Mouse (Mus musculus) testis, adult 2 months (tissue): ENCODE data around the gene Slx4. TPM values are rescaled to one million over a fixed set of nuclear protein-coding genes. Genes with fewer than 3 reads are reported as not detected.
"Not testable (repeated sequence)": the region's sequence is repeated elsewhere in the genome, so short reads cannot be mapped to it uniquely, and the experiment has no call there.

ENCODE experiments used
- H3K27ac ChIP-seq: fragments of 200-500 bp; 2 replicates; pipeline ENCODE4 v1.5.1; 2012; ENCODE audit warnings: low read depth, low read length; ENCODE audit not compliant: control insufficient read depth, insufficient read depth
- H3K27me3 ChIP-seq: fragments of 200-500 bp; 2 replicates; pipeline ENCODE4 v1.6.1; 2012; ENCODE audit warnings: mild to moderate bottlenecking, low read length, moderate library complexity; ENCODE audit not compliant: control insufficient read depth, insufficient read depth
- H3K36me3 ChIP-seq: fragments of 200-500 bp; 2 replicates; pipeline ENCODE4 v1.6.1; 2012; ENCODE audit warnings: mild to moderate bottlenecking, low read length; ENCODE audit not compliant: control insufficient read depth, insufficient read depth
- H3K4me1 ChIP-seq: fragments of 200-500 bp; 2 replicates; pipeline ENCODE4 v1.6.1; 2012; ENCODE audit warnings: low read length; ENCODE audit not compliant: control insufficient read depth, insufficient read depth
- H3K4me3 ChIP-seq: fragments of 200-500 bp; 2 replicates; pipeline ENCODE4 v1.5.1; 2012; ENCODE audit warnings: low read depth, mild to moderate bottlenecking, low read length, moderate library complexity, mixed read lengths; ENCODE audit not compliant: control insufficient read depth
- CTCF ChIP-seq: fragments of 200-500 bp; IDR thresholded peaks from 2 replicates; pipeline ENCODE4 v1.5.1; 2012; ENCODE audit warnings: low read depth, mild to moderate bottlenecking, inconsistent platforms, low read length, moderate library complexity; ENCODE audit not compliant: control insufficient read depth, insufficient read depth, insufficient replicate concordance
- POLR2A ChIP-seq: fragments of 200-500 bp; IDR thresholded peaks from 2 replicates; pipeline ENCODE4 v1.6.1; 2012; ENCODE audit warnings: low read depth, mild to moderate bottlenecking, inconsistent platforms, low read length, moderate library complexity; ENCODE audit not compliant: control insufficient read depth
- polyA plus RNA-seq: library from polyadenylated mRNA; depleted of rRNA; stranded (reverse); fragments of >200 nt; gene quantifications from 2 replicates; pipeline ENCODE4 v1.2.3, GENCODE M21; 2012

The Slx4 gene
- polyA plus RNA-seq, 1 experiment, result 175 TPM

GRCm38 (mm10) chr16:4029371-4029841 lies 25.8 kb upstream of the Slx4 start:
- H3K4me3 ChIP-seq, result no peak overlapping the region
- no peaks in the 10 kb centered on the region for H3K4me1 ChIP-seq
- H3K36me3 ChIP-seq, result no peaks in the 10 kb centered on the region
- no peak overlapping the region for H3K27ac ChIP-seq
- no peaks in the 10 kb centered on the region for H3K27me3 ChIP-seq
- TF ChIP-seq POLR2A (no peak), CTCF (no peak)

- TF ChIP-seq POLR2A, result no peak
- TF ChIP-seq CTCF, result no peak
- Histone ChIP-seq H3K4me3 (no peak overlapping the region), H3K36me3 (no peaks in the 10 kb centered on the region), H3K27ac (no peak overlapping the region), H3K27me3 (no peaks in the 10 kb centered on the region), H3K4me1 (no peaks in the 10 kb centered on the region)
Observed at GRCm38 (mm10) chr16:4027211-4027610, 23.6 kb upstream of the Slx4 start.

- TF ChIP-seq POLR2A, result no peak
- TF ChIP-seq CTCF, result no peak
Observed at GRCm38 (mm10) chr16:4026672-4027071, 23.1 kb upstream of the Slx4 start.

GRCm38 (mm10) chr16:4022719-4023118 lies 19.1 kb upstream of the Slx4 start:
- no peak overlapping the region for H3K4me3 ChIP-seq
- no peak overlapping the region for H3K27ac ChIP-seq
- H3K27me3 ChIP-seq, result no peaks in the 10 kb centered on the region
- H3K4me1 ChIP-seq, result no peaks in the 10 kb centered on the region
- TF ChIP-seq POLR2A (no peak), CTCF (no peak)
- no peaks in the 10 kb centered on the region for H3K36me3 ChIP-seq

More at GRCm38 (mm10) chr16:4026672-4027071, 23.1 kb upstream of the Slx4 start:
- Histone ChIP-seq H3K36me3 (no peaks in the 10 kb centered on the region), H3K27me3 (no peaks in the 10 kb centered on the region), H3K27ac (no peak overlapping the region), H3K4me3 (no peak overlapping the region), H3K4me1 (no peaks in the 10 kb centered on the region)

- Histone ChIP-seq H3K4me1 (no peaks in the 10 kb centered on the region), H3K27me3 (no peaks in the 10 kb centered on the region), H3K36me3 (no peaks in the 10 kb centered on the region), H3K4me3 (no peak overlapping the region), H3K27ac (no peak overlapping the region)
- TF ChIP-seq CTCF (no peak), POLR2A (no peak)
Observed at GRCm38 (mm10) chr16:4021241-4021640, 17.7 kb upstream of the Slx4 start.

GRCm38 (mm10) chr16:4017466-4017865 lies 13.9 kb upstream of the Slx4 start:
- not testable (repeated sequence) for H3K27ac ChIP-seq, H3K36me3 ChIP-seq, H3K4me3 ChIP-seq, H3K27me3 ChIP-seq, H3K4me1 ChIP-seq

GRCm38 (mm10) chr16:4016786-4017185 lies 13.2 kb upstream of the Slx4 start:
- H3K27me3 ChIP-seq, result not testable (repeated sequence)

GRCm38 (mm10) chr16:4014040-4014668 lies 10.6 kb upstream of the Slx4 start:
- no peak overlapping the region for H3K4me3 ChIP-seq
- TF ChIP-seq POLR2A (no peak), CTCF (no peak)
- H3K4me1 ChIP-seq, result no peaks in the 10 kb centered on the region
- no peaks in the 10 kb centered on the region for H3K27me3 ChIP-seq
- H3K27ac ChIP-seq, result no peak overlapping the region
- no peaks in the 10 kb centered on the region for H3K36me3 ChIP-seq

More at GRCm38 (mm10) chr16:4016786-4017185, 13.2 kb upstream of the Slx4 start:
- H3K4me3 ChIP-seq, H3K4me1 ChIP-seq, H3K36me3 ChIP-seq, H3K27ac ChIP-seq: not testable (repeated sequence)
